Mouse (Mus musculus) MEL (cell line): ENCODE data around the gene Tspan32. TPM values are rescaled to one million over a fixed set of nuclear protein-coding genes. Genes with fewer than 3 reads are reported as not detected.

Experiments
- DNase-seq: peaks from one replicate; pipeline ENCODE4 v3.0.0; 2011; ENCODE audit warnings: low read depth, low spot score
- H3K27ac ChIP-seq: 2 replicates; pipeline ENCODE4 v1.5.1; 2012; ENCODE audit warnings: low read depth, mild to moderate bottlenecking, control low read depth, low read length, moderate library complexity; ENCODE audit not compliant: control insufficient read depth
- H3K27me3 ChIP-seq, 2 experiments: fragments of 150-350 bp in 1 of 2; sonication (generic) in 1 of 2; 2 replicates each; pipeline ENCODE4 v1.6.1; 2012; ENCODE audit warnings: low read length in 2 of 2, mild to moderate bottlenecking in 2 of 2, improper control_type of control experiment in 1 of 2, moderate library complexity in 1 of 2; ENCODE audit not compliant: insufficient read depth in 2 of 2, control insufficient read depth in 1 of 2
- H3K36me3 ChIP-seq, 2 experiments: 2 replicates each; pipeline ENCODE4 v1.6.1; 2012 to 2014; ENCODE audit warnings: low read length in 2 of 2, improper control_type of control experiment in 1 of 2, inconsistent platforms in 1 of 2, mild to moderate bottlenecking in 1 of 2; ENCODE audit not compliant: insufficient read depth in 2 of 2, control insufficient read depth in 1 of 2
- H3K4me1 ChIP-seq, 2 experiments: fragments of 150-350 bp in 1 of 2; sonication (generic) in 1 of 2; 2 replicates each; pipeline ENCODE4 v1.6.1; 2012; ENCODE audit warnings: low read length in 2 of 2, improper control_type of control experiment in 1 of 2, mild to moderate bottlenecking in 1 of 2; ENCODE audit not compliant: insufficient read depth in 2 of 2, control insufficient read depth in 1 of 2
- H3K4me3 ChIP-seq, 2 experiments: fragments of 150-350 bp in 1 of 2; sonication (generic) in 1 of 2; 2 replicates each; pipeline ENCODE4 v1.5.1; 2012; ENCODE audit warnings: low read depth in 2 of 2, low read length in 2 of 2, mild to moderate bottlenecking in 2 of 2, moderate library complexity in 2 of 2, control low read depth in 1 of 2, improper control_type of control experiment in 1 of 2; ENCODE audit not compliant: control insufficient read depth in 1 of 2, insufficient read depth in 1 of 2
- H3K79me2 ChIP-seq: 2 replicates; pipeline ENCODE4 v1.6.1; 2012; ENCODE audit warnings: mild to moderate bottlenecking, low read length, moderate library complexity; ENCODE audit not compliant: control insufficient read depth, poor library complexity, insufficient read depth
- H3K9ac ChIP-seq: 2 replicates; pipeline ENCODE4 v1.6.1; 2012; ENCODE audit warnings: low read depth, mild to moderate bottlenecking, control low read depth, low read length, moderate library complexity; ENCODE audit not compliant: control insufficient read depth, poor library complexity, severe bottlenecking
- H3K9me3 ChIP-seq: fragments of 150-350 bp; sonication (generic); replicated peaks from 2 replicates; pipeline ENCODE4 v1.6.1; 2012; ENCODE audit warnings: mild to moderate bottlenecking, low read length, improper control_type of control experiment, moderate library complexity; ENCODE audit not compliant: insufficient read depth
- BHLHE40 ChIP-seq: IDR thresholded peaks from 2 replicates; pipeline ENCODE4 v1.6.1; 2012; ENCODE audit warnings: low read depth, mild to moderate bottlenecking, inconsistent platforms, low read length, improper control_type of control experiment, borderline replicate concordance
- CHD1 ChIP-seq: IDR thresholded peaks from 2 replicates; pipeline ENCODE4 v1.6.1; 2012; ENCODE audit warnings: low read depth, mild to moderate bottlenecking, inconsistent platforms, low read length, improper control_type of control experiment
- CHD2 ChIP-seq: IDR thresholded peaks from 2 replicates; pipeline ENCODE4 v1.6.1; 2011; ENCODE audit warnings: low read length, improper control_type of control experiment
- CTCF ChIP-seq, 3 experiments: IDR thresholded peaks in 2 of 3; conservative IDR thresholded peaks in 1 of 3; 2 replicates each; pipeline ENCODE4 v1.5.1; 2011 to 2012; ENCODE audit warnings: low read length in 3 of 3, low read depth in 2 of 3, mild to moderate bottlenecking in 2 of 3, improper control_type of control experiment in 1 of 3, inconsistent platforms in 1 of 3, mixed read lengths in 1 of 3, moderate library complexity in 1 of 3; ENCODE audit not compliant: control insufficient read depth in 1 of 3, insufficient read depth in 1 of 3, poor library complexity in 1 of 3, severe bottlenecking in 1 of 3
- E2F4 ChIP-seq: IDR thresholded peaks from 2 replicates; pipeline ENCODE4 v1.6.1; 2011; ENCODE audit warnings: low read depth, low read length, improper control_type of control experiment, borderline replicate concordance
- ELF1 ChIP-seq: IDR thresholded peaks from 2 replicates; pipeline ENCODE4 v1.6.1; 2014; ENCODE audit warnings: low read depth, mild to moderate bottlenecking, inconsistent platforms, low read length, improper control_type of control experiment, moderate library complexity
- EP300 ChIP-seq, 2 experiments: IDR thresholded peaks; 2 replicates each; pipeline ENCODE4 v1.6.1; 2011; ENCODE audit warnings: improper control_type of control experiment in 2 of 2, low read length in 2 of 2, low read depth in 1 of 2, mild to moderate bottlenecking in 1 of 2
- ETS1 ChIP-seq: IDR thresholded peaks from 2 replicates; pipeline ENCODE4 v1.6.1; 2012; ENCODE audit warnings: low read depth, mild to moderate bottlenecking, inconsistent platforms, low read length, improper control_type of control experiment, moderate library complexity
- GABPA ChIP-seq: IDR thresholded peaks from 2 replicates; pipeline ENCODE4 v1.6.1; 2012; ENCODE audit warnings: low read depth, mild to moderate bottlenecking, inconsistent platforms, low read length, improper control_type of control experiment, moderate library complexity
- GATA1 ChIP-seq: IDR thresholded peaks from 2 replicates; pipeline ENCODE4 v1.6.1; 2011; ENCODE audit warnings: low read depth, low read length, improper control_type of control experiment
- HCFC1 ChIP-seq: IDR thresholded peaks from 2 replicates; pipeline ENCODE4 v1.6.1; 2012; ENCODE audit warnings: low read depth, mild to moderate bottlenecking, inconsistent platforms, low read length, improper control_type of control experiment, moderate library complexity
- JUND ChIP-seq: IDR thresholded peaks from 2 replicates; pipeline ENCODE4 v1.6.1; 2011; ENCODE audit warnings: low read depth, mild to moderate bottlenecking, improper control_type of control experiment, low read length
- KAT2A ChIP-seq: conservative IDR thresholded peaks from 2 replicates; pipeline ENCODE4 v1.6.1; 2012; ENCODE audit warnings: low read depth, low read length, improper control_type of control experiment, inconsistent platforms
- MAFK ChIP-seq: IDR thresholded peaks from 2 replicates; pipeline ENCODE4 v1.6.1; 2011; ENCODE audit warnings: low read depth, mild to moderate bottlenecking, low read length, improper control_type of control experiment, borderline replicate concordance
- MAX ChIP-seq: IDR thresholded peaks from 2 replicates; pipeline ENCODE4 v1.6.1; 2011; ENCODE audit warnings: low read length, improper control_type of control experiment
- MAZ ChIP-seq: IDR thresholded peaks from 2 replicates; pipeline ENCODE4 v1.6.1; 2012; ENCODE audit warnings: low read depth, mild to moderate bottlenecking, inconsistent platforms, low read length, improper control_type of control experiment
- MEF2A ChIP-seq: IDR thresholded peaks from 2 replicates; pipeline ENCODE4 v1.6.1; 2014; ENCODE audit warnings: low read depth, mild to moderate bottlenecking, inconsistent platforms, low read length, improper control_type of control experiment; ENCODE audit not compliant: poor library complexity, insufficient replicate concordance, severe bottlenecking; ENCODE audit errors: extremely low read depth
- MXI1 ChIP-seq: IDR thresholded peaks from 2 replicates; pipeline ENCODE4 v1.6.1; 2011; ENCODE audit warnings: mild to moderate bottlenecking, low read depth, low read length, improper control_type of control experiment
- MYB ChIP-seq: IDR thresholded peaks from 2 replicates; pipeline ENCODE4 v1.6.1; 2011; ENCODE audit warnings: mild to moderate bottlenecking, low read depth, low read length, improper control_type of control experiment
- MYC ChIP-seq: IDR thresholded peaks from 2 replicates; pipeline ENCODE4 v1.6.1; 2011; ENCODE audit warnings: low read depth, mild to moderate bottlenecking, low read length, improper control_type of control experiment, moderate library complexity
- POLR2A ChIP-seq, 2 experiments: IDR thresholded peaks; 2 replicates each; pipeline ENCODE4 v1.6.1; 2011 to 2012; ENCODE audit warnings: low read length in 2 of 2, mild to moderate bottlenecking in 2 of 2, control low read depth in 1 of 2, improper control_type of control experiment in 1 of 2, low read depth in 1 of 2, moderate library complexity in 1 of 2; ENCODE audit not compliant: control insufficient read depth in 1 of 2, insufficient read depth in 1 of 2, poor library complexity in 1 of 2
- POLR2AphosphoS2 ChIP-seq: IDR thresholded peaks from 2 replicates; pipeline ENCODE4 v1.6.1; 2011; ENCODE audit warnings: low read length, improper control_type of control experiment
- POLR2AphosphoS5 ChIP-seq: IDR thresholded peaks from 2 replicates; pipeline ENCODE4 v1.6.1; 2012; ENCODE audit warnings: low read depth, borderline replicate concordance, mild to moderate bottlenecking, inconsistent platforms, low read length, moderate library complexity, mixed read lengths
- RAD21 ChIP-seq: IDR thresholded peaks from 2 replicates; pipeline ENCODE4 v1.6.1; 2011; ENCODE audit warnings: mild to moderate bottlenecking, low read depth, low read length, improper control_type of control experiment
- RCOR1 ChIP-seq: IDR thresholded peaks from 2 replicates; pipeline ENCODE4 v1.6.1; 2012; ENCODE audit warnings: low read depth, mild to moderate bottlenecking, inconsistent platforms, low read length, improper control_type of control experiment
- SIN3A ChIP-seq: IDR thresholded peaks from 2 replicates; pipeline ENCODE4 v1.6.1; 2012; ENCODE audit warnings: low read length, improper control_type of control experiment, inconsistent platforms
- SMC3 ChIP-seq: IDR thresholded peaks from 2 replicates; pipeline ENCODE4 v1.6.1; 2011; ENCODE audit warnings: low read depth, low read length, improper control_type of control experiment
- TBP ChIP-seq: IDR thresholded peaks from 2 replicates; pipeline ENCODE4 v1.8.0; 2011; ENCODE audit warnings: low read depth, low read length, improper control_type of control experiment
- TCF12 ChIP-seq: IDR thresholded peaks from 2 replicates; pipeline ENCODE4 v1.6.1; 2014; ENCODE audit warnings: low read depth, mild to moderate bottlenecking, inconsistent platforms, low read length, improper control_type of control experiment, moderate library complexity
- UBTF ChIP-seq: IDR thresholded peaks from 2 replicates; pipeline ENCODE4 v1.6.1; 2012; ENCODE audit warnings: low read depth, mild to moderate bottlenecking, inconsistent platforms, low read length, improper control_type of control experiment, moderate library complexity, borderline replicate concordance; ENCODE audit not compliant: insufficient read depth
- USF1 ChIP-seq: IDR thresholded peaks from 2 replicates; pipeline ENCODE4 v1.6.1; 2014; ENCODE audit warnings: low read depth, mild to moderate bottlenecking, inconsistent platforms, low read length, improper control_type of control experiment, moderate library complexity
- USF2 ChIP-seq, 2 experiments: IDR thresholded peaks; 2 replicates each; pipeline ENCODE4 v1.6.1; 2011 to 2012; ENCODE audit warnings: improper control_type of control experiment in 2 of 2, low read length in 2 of 2, borderline replicate concordance in 1 of 2, inconsistent platforms in 1 of 2, low read depth in 1 of 2, mild to moderate bottlenecking in 1 of 2; ENCODE audit not compliant: insufficient read depth in 1 of 2
- ZKSCAN1 ChIP-seq: IDR thresholded peaks from 2 replicates; pipeline ENCODE4 v1.6.1; 2012; ENCODE audit warnings: low read depth, mild to moderate bottlenecking, inconsistent platforms, low read length, improper control_type of control experiment, moderate library complexity
- ZMIZ1 ChIP-seq: IDR thresholded peaks from 2 replicates; pipeline ENCODE4 v1.6.1; 2012; ENCODE audit warnings: low read depth, mild to moderate bottlenecking, inconsistent platforms, low read length, improper control_type of control experiment, moderate library complexity
- ZNF384 ChIP-seq: IDR thresholded peaks from 2 replicates; pipeline ENCODE4 v1.6.1; 2012; ENCODE audit warnings: low read depth, mild to moderate bottlenecking, inconsistent platforms, low read length, improper control_type of control experiment
- polyA plus RNA-seq, 2 experiments: library from polyadenylated mRNA; stranded (reverse) in 1 of 2; unstranded in 1 of 2; fragments of >175 nt in 1 of 2; fragments of >200 nt in 1 of 2; gene quantifications; 2 replicates each; pipeline versions ENCODE4 v1.2.1 to v1.2.4; 2012; ENCODE audit warnings: low replicate concordance in 2 of 2, low read depth in 1 of 2; ENCODE audit not compliant: insufficient read length in 2 of 2, insufficient read depth in 1 of 2, missing spikeins in 1 of 2
- total RNA-seq: library from RNA; depleted of rRNA; stranded (reverse); fragments of 300-350 nt; gene quantifications from 2 replicates; pipeline ENCODE4 v1.2.3, GENCODE M21; 2012; rRNA removed

The Tspan32 gene
- total RNA-seq (159 and 205 TPM in 2 replicates), polyA plus RNA-seq (100 to 1,000 TPM in 1 of 2 experiments, 10 to 100 TPM in 1; 53.5 to 212 TPM)

- Histone ChIP-seq H3K4me3 (peak within 1 kb of the TSS; percentile 71 to 77), H3K27ac (peak within 1 kb of the TSS; percentile 100), H3K4me1 (peaks cover 14 to 54% of the 10 kb centered on the region in 2 experiments), H3K9ac (peak within 1 kb of the TSS; percentile 88), H3K9me3 (no peaks in the 10 kb centered on the region), H3K79me2 (peaks cover 35% of the 10 kb centered on the region), H3K27me3 (no peaks in the 10 kb centered on the region), H3K36me3 (peaks cover 3 to 49% of the 10 kb centered on the region in 2 experiments)
- peak; percentile 98 for DNase-seq
- no peak for TF ChIP-seq POLR2AphosphoS5
- TF ChIP-seq CHD1 = peak; percentile 88; the same call in 1 of the 2 replicates
- TF ChIP-seq MYB = peak; percentile 71
- peak; percentile 90 for TF ChIP-seq TCF12
- peak; percentile 69 for TF ChIP-seq TBP
- TF ChIP-seq USF2 (IDR thresholded peaks at IDR 0.05; ENCODE audit: borderline replicate concordance in 1 of 2, insufficient read depth in 1 of 2, low read depth in 1 of 2, low read length in 2 of 2) = no peak
- peak; percentile 74 to 95 for TF ChIP-seq EP300 (IDR thresholded peaks at IDR 0.05; ENCODE audit: low read depth in 1 of 2, low read length in 2 of 2)
- peak; percentile 60 for TF ChIP-seq CHD2
- no peak for TF ChIP-seq UBTF
- TF ChIP-seq BHLHE40 = peak; percentile 65; the same call in 1 of the 2 replicates
- TF ChIP-seq POLR2A (IDR thresholded peaks at IDR 0.05; ENCODE audit: control insufficient read depth in 1 of 2, insufficient read depth in 1 of 2, low read depth in 1 of 2, low read length in 2 of 2, poor library complexity in 1 of 2) = peak in 1 of 2 experiments; percentile 22; a peak in 2 of 4 replicates
- no peak for TF ChIP-seq CTCF (IDR thresholded peaks at IDR 0.05 in 2 of 3, conservative IDR thresholded peaks at IDR 0.05 in 1 of 3; ENCODE audit: control insufficient read depth in 1 of 3, insufficient read depth in 1 of 3, low read depth in 2 of 3, low read length in 3 of 3, poor library complexity in 1 of 3, severe bottlenecking in 1 of 3)
- TF ChIP-seq MEF2A = no peak
- no peak for TF ChIP-seq E2F4
- TF ChIP-seq SIN3A = peak; percentile 94
- TF ChIP-seq KAT2A = peak; percentile 34; the same call in 1 of the 2 replicates
- peak; percentile 70 for TF ChIP-seq MYC
- no peak for TF ChIP-seq JUND
- TF ChIP-seq USF1 = peak; percentile 24; the same call in 1 of the 2 replicates
- TF ChIP-seq MXI1 = peak; percentile 96
- TF ChIP-seq GATA1 = no peak
- TF ChIP-seq POLR2AphosphoS2 = no peak; the same call in 1 of the 2 replicates
- peak; percentile 67; the same call in 1 of the 2 replicates for TF ChIP-seq ELF1
- peak; percentile 70 for TF ChIP-seq HCFC1
- peak; percentile 100 for TF ChIP-seq ETS1
- peak; percentile 99 for TF ChIP-seq MAZ
- peak; percentile 62; the same call in 1 of the 2 replicates for TF ChIP-seq RCOR1
- TF ChIP-seq GABPA = no peak
- no peak for TF ChIP-seq ZKSCAN1
- peak; percentile 22; the same call in 1 of the 2 replicates for TF ChIP-seq ZNF384
- TF ChIP-seq SMC3 = no peak
- no peak for TF ChIP-seq RAD21
- TF ChIP-seq MAFK = peak; percentile 42; the same call in 1 of the 2 replicates
- peak; percentile 71; the same call in 1 of the 2 replicates for TF ChIP-seq MAX
- TF ChIP-seq ZMIZ1 = peak; percentile 77; the same call in 1 of the 2 replicates
These were observed at the start of gene Tspan32 for GRCm38 (mm10) chr7:143004727-143005343. Gene Tspan32, plus strand, starts transcription at chr7:143005046.
